Mouse (Mus musculus): Measurements from ENCODE around the gene Usp47. TPM values are rescaled to one million over a fixed set of nuclear protein-coding genes. Genes with fewer than 3 reads are reported as not detected.
A peak's percentile ranks its signal among the peaks of the same experiment; 100 is the strongest.

The Usp47 gene
- polyA plus RNA-seq, 1 experiment from 2014 or later = 115 TPM

- no peak overlapping the region for H3K4me2 ChIP-seq
- 69% methylated on average over 4 of the region's 4 CpGs for WGBS
- no peak overlapping the region for H3K4me3 ChIP-seq (replicated peaks)
- H3K36me3 ChIP-seq (replicated peaks) = no peaks in the 10 kb centered on the region
- no peaks in the 10 kb centered on the region for H3K27me3 ChIP-seq
- H3K9ac ChIP-seq = no peak overlapping the region
- no peaks in the 10 kb centered on the region for H3K9me3 ChIP-seq
- H3K4me1 ChIP-seq = peaks cover 24% of the 10 kb centered on the region
- peak overlapping the region; percentile 63 for H3K27ac ChIP-seq
- ATAC-seq (ENCODE audit: low FRiP score) = no peak
Measured at GRCm38 (mm10) chr7:112143978-112144377, 120.7 kb downstream of the Usp47 start.

GRCm38 (mm10) chr7:112144646-112145179, 121.4 kb downstream of the Usp47 start:
- no peak for ATAC-seq (ENCODE audit: low FRiP score)
- Histone ChIP-seq H3K9me3 (no peaks in the 10 kb centered on the region), H3K27ac (peak overlapping the region; percentile 63; the same call in 1 of the 2 replicates), H3K36me3 (replicated peaks) (no peaks in the 10 kb centered on the region), H3K9ac (no peak overlapping the region), H3K4me2 (no peak overlapping the region), H3K27me3 (no peaks in the 10 kb centered on the region), H3K4me3 (replicated peaks) (no peak overlapping the region), H3K4me1 (peaks cover 24% of the 10 kb centered on the region)
- 35% methylated on average over 11 of the region's 11 CpGs for WGBS

- peaks cover 4% of the 10 kb centered on the region; the same call in 1 of the 2 replicates for H3K36me3 ChIP-seq (replicated peaks)
- H3K9me3 ChIP-seq = no peaks in the 10 kb centered on the region
- H3K9ac ChIP-seq = no peak overlapping the region
- no peak overlapping the region for H3K27ac ChIP-seq
- H3K4me3 ChIP-seq (replicated peaks) = no peak overlapping the region
- no peaks in the 10 kb centered on the region for H3K27me3 ChIP-seq
- H3K4me1 ChIP-seq = peaks cover 18% of the 10 kb centered on the region
- ATAC-seq (ENCODE audit: low FRiP score) = no peak
- 69% methylated on average over 2 of the region's 2 CpGs for WGBS
- H3K4me2 ChIP-seq = no peak overlapping the region
Measured at GRCm38 (mm10) chr7:112147979-112148378, 124.7 kb downstream of the Usp47 start.

GRCm38 (mm10) chr7:112149113-112149512, 125.8 kb downstream of the Usp47 start:
- no peak overlapping the region for H3K4me2 ChIP-seq

GRCm38 (mm10) chr7:112154445-112154844, 131.1 kb downstream of the Usp47 start:
- no peak overlapping the region for H3K27ac ChIP-seq
- WGBS = 84% methylated on average over 4 of the region's 4 CpGs

More at GRCm38 (mm10) chr7:112149113-112149512, 125.8 kb downstream of the Usp47 start:
- 91% methylated on average over 10 of the region's 10 CpGs for WGBS
- no peaks in the 10 kb centered on the region for H3K9me3 ChIP-seq
- H3K36me3 ChIP-seq (replicated peaks) = peaks cover 4% of the 10 kb centered on the region; the same call in 1 of the 2 replicates
- no peaks in the 10 kb centered on the region for H3K27me3 ChIP-seq
- H3K9ac ChIP-seq = no peak overlapping the region
- H3K4me3 ChIP-seq (replicated peaks) = no peak overlapping the region
- no peak overlapping the region for H3K27ac ChIP-seq
- no peak for ATAC-seq (ENCODE audit: low FRiP score)
- H3K4me1 ChIP-seq = peaks cover 9% of the 10 kb centered on the region

GRCm38 (mm10) chr7:112155194-112155593, 131.9 kb downstream of the Usp47 start:
- no peak for ATAC-seq (ENCODE audit: low FRiP score)
- H3K4me1 ChIP-seq = peaks cover 22% of the 10 kb centered on the region
- H3K4me2 ChIP-seq = no peak overlapping the region
- H3K4me3 ChIP-seq (replicated peaks) = no peak overlapping the region
- H3K9me3 ChIP-seq = no peaks in the 10 kb centered on the region
- WGBS = 55% methylated on average over 1 of the region's 1 CpGs
- H3K27ac ChIP-seq = no peak overlapping the region
- H3K27me3 ChIP-seq = peaks cover 22% of the 10 kb centered on the region
- no peak overlapping the region for H3K9ac ChIP-seq
- H3K36me3 ChIP-seq (replicated peaks) = peaks cover 3% of the 10 kb centered on the region; the same call in 1 of the 2 replicates

More at GRCm38 (mm10) chr7:112154445-112154844, 131.1 kb downstream of the Usp47 start:
- H3K36me3 ChIP-seq (replicated peaks) = peaks cover 4% of the 10 kb centered on the region; the same call in 1 of the 2 replicates
- H3K4me2 ChIP-seq = no peak overlapping the region
- H3K4me3 ChIP-seq (replicated peaks) = no peak overlapping the region
- no peaks in the 10 kb centered on the region for H3K9me3 ChIP-seq
- H3K27me3 ChIP-seq = peaks cover 22% of the 10 kb centered on the region
- no peak for ATAC-seq (ENCODE audit: low FRiP score)
- peaks cover 22% of the 10 kb centered on the region for H3K4me1 ChIP-seq
- H3K9ac ChIP-seq = no peak overlapping the region

GRCm38 (mm10) chr7:112157584-112158315, 134.4 kb downstream of the Usp47 start:
- H3K4me2 ChIP-seq = peak overlapping the region; percentile 65
- H3K4me1 ChIP-seq = peaks cover 22% of the 10 kb centered on the region
- peaks cover 27% of the 10 kb centered on the region for H3K27me3 ChIP-seq
- H3K27ac ChIP-seq = no peak overlapping the region
- peak overlapping the region; percentile 68 for H3K9ac ChIP-seq
- 14% methylated on average over 23 of the region's 23 CpGs for WGBS
- H3K9me3 ChIP-seq = no peaks in the 10 kb centered on the region
- peak overlapping the region; percentile 53 for H3K4me3 ChIP-seq (replicated peaks)
- peak; percentile 39 for ATAC-seq (ENCODE audit: low FRiP score)
- H3K36me3 ChIP-seq (replicated peaks) = no peaks in the 10 kb centered on the region

GRCm38 (mm10) chr7:112158316-112158741, 135.0 kb downstream of the Usp47 start:
- H3K36me3 ChIP-seq (replicated peaks) = no peaks in the 10 kb centered on the region
- ATAC-seq (ENCODE audit: low FRiP score) = peak; percentile 65
- H3K9me3 ChIP-seq = no peaks in the 10 kb centered on the region
- peaks cover 22% of the 10 kb centered on the region for H3K4me1 ChIP-seq
- no peak overlapping the region for H3K27ac ChIP-seq
- peak overlapping the region; percentile 65 for H3K4me2 ChIP-seq
- peak overlapping the region; percentile 53 for H3K4me3 ChIP-seq (replicated peaks)
- WGBS = under 1% methylated on average over 23 of the region's 23 CpGs
- H3K27me3 ChIP-seq = peaks cover 27% of the 10 kb centered on the region
- H3K9ac ChIP-seq = peak overlapping the region; percentile 68

- Histone ChIP-seq H3K9me3 (no peaks in the 10 kb centered on the region), H3K27ac (no peak within 1 kb of the TSS), H3K9ac (peak within 1 kb of the TSS; percentile 68), H3K4me1 (peaks cover 21% of the 10 kb centered on the region), H3K36me3 (replicated peaks) (no peaks in the 10 kb centered on the region), H3K4me2 (peak within 1 kb of the TSS; percentile 65), H3K27me3 (peaks cover 27% of the 10 kb centered on the region), H3K4me3 (replicated peaks) (peak within 1 kb of the TSS; percentile 53)
- peak; percentile 63 for ATAC-seq (ENCODE audit: low FRiP score)
- 3% methylated on average over 21 of the region's 21 CpGs for WGBS
Measured at GRCm38 (mm10) chr7:112158942-112159341, 135.6 kb downstream of the Usp47 start, which contains the start of gene Dkk3. TSS of gene Dkk3 (minus strand) at chr7:112159057.

- peaks cover 27% of the 10 kb centered on the region for H3K27me3 ChIP-seq
- no peak overlapping the region for H3K4me2 ChIP-seq
- ATAC-seq (ENCODE audit: low FRiP score) = no peak
- H3K9ac ChIP-seq = no peak overlapping the region
- H3K4me3 ChIP-seq (replicated peaks) = no peak overlapping the region
- no peaks in the 10 kb centered on the region for H3K9me3 ChIP-seq
- peaks cover 19% of the 10 kb centered on the region for H3K4me1 ChIP-seq
- H3K27ac ChIP-seq = no peak overlapping the region
- no peaks in the 10 kb centered on the region for H3K36me3 ChIP-seq (replicated peaks)
- WGBS = 25% methylated on average over 5 of the region's 6 CpGs
Measured at GRCm38 (mm10) chr7:112159835-112160234, 136.5 kb downstream of the Usp47 start.

Measured in forebrain, embryonic 12.5 days (tissue).